Mouse (Mus musculus) forebrain, embryonic 16.5 days (tissue): ENCODE data around the gene Gfpt1. TPM values are rescaled to one million over a fixed set of nuclear protein-coding genes. Genes with fewer than 3 reads are reported as not detected.
"Not testable (repeated sequence)": the region's sequence is repeated elsewhere in the genome, so short reads cannot be mapped to it uniquely, and the experiment has no call there.

Source experiments
- ATAC-seq: fragments of 200-750 bp; cut with Nextera tagmentation; 2 replicates; pipeline ENCODE4 v1.8.0; 2017; ENCODE audit warnings: mild to moderate bottlenecking, moderate library complexity
- H3K27ac ChIP-seq: fragments of 300-500 bp; sonication (generic); 2 replicates; pipeline ENCODE4 v1.5.1; 2014; ENCODE audit warnings: low read length, control low read depth
- H3K27me3 ChIP-seq: fragments of 300-500 bp; sonication (generic); replicated peaks from 2 replicates; pipeline ENCODE4 v1.6.1; 2014; ENCODE audit warnings: low read length; ENCODE audit not compliant: control insufficient read depth, insufficient read depth
- H3K36me3 ChIP-seq: fragments of 300-500 bp; sonication (generic); 2 replicates; pipeline ENCODE4 v1.6.1; 2014; ENCODE audit not compliant: control insufficient read depth, insufficient read depth
- H3K4me1 ChIP-seq: fragments of 300-500 bp; sonication (generic); replicated peaks from 2 replicates; pipeline ENCODE4 v1.6.1; 2014; ENCODE audit warnings: low read length; ENCODE audit not compliant: control insufficient read depth, insufficient read depth
- H3K4me2 ChIP-seq: fragments of 300-500 bp; sonication (generic); 2 replicates; pipeline ENCODE4 v1.6.1; 2014; ENCODE audit warnings: mild to moderate bottlenecking, low read length, control low read depth
- H3K4me3 ChIP-seq: fragments of 300-500 bp; sonication (generic); replicated peaks from 2 replicates; pipeline ENCODE4 v1.5.1; 2014; ENCODE audit warnings: mild to moderate bottlenecking, low read length, control low read depth
- H3K9ac ChIP-seq: fragments of 300-500 bp; sonication (generic); replicated peaks from 2 replicates; pipeline ENCODE4 v1.6.1; 2014; ENCODE audit warnings: low read depth, low read length, control low read depth
- H3K9me3 ChIP-seq: fragments of 300-500 bp; sonication (generic); 2 replicates; pipeline ENCODE4 v1.6.1; 2016; ENCODE audit warnings: low read length; ENCODE audit not compliant: control insufficient read depth
- WGBS: fragments of 180-500 bp; shearing (Covaris S2); extraction: QIAGEN DNeasy Blood & Tissue Kit; methylation state at CpG from one replicate; pipeline ENCODE4 v1.1.7; 2014; 5-methylcytosine and 5-hydroxymethylcytosine counted together
- polyA plus RNA-seq: library from polyadenylated mRNA; unstranded; fragments of >200 nt; fragmentation: Nextera tagmentation; extraction: Ambion mirVana; gene quantifications from 2 replicates; pipeline ENCODE4 v1.2.1, GENCODE M21; 2015

Gene Gfpt1
- polyA plus RNA-seq, 1 experiment from 2014 or later: 25.1 TPM

GRCm38 (mm10) chr6:87037826-87038620, 4.6 kb upstream of the Gfpt1 start:
- H3K27me3 ChIP-seq: no peaks in the 10 kb centered on the region
- WGBS: 82% methylated on average over 10 of the region's 10 CpGs
- no peak overlapping the region for H3K4me3 ChIP-seq
- H3K4me2 ChIP-seq: no peak overlapping the region
- no peaks in the 10 kb centered on the region; the same call in 1 of the 2 replicates for H3K9me3 ChIP-seq
- no peaks in the 10 kb centered on the region for H3K36me3 ChIP-seq
- H3K9ac ChIP-seq: no peak overlapping the region
- no peak for ATAC-seq
- no peak overlapping the region for H3K27ac ChIP-seq
- H3K4me1 ChIP-seq: no peaks in the 10 kb centered on the region

GRCm38 (mm10) chr6:87039161-87039560, 3.5 kb upstream of the Gfpt1 start:
- WGBS: 88% methylated on average over 8 of the region's 8 CpGs
- ATAC-seq: no peak

GRCm38 (mm10) chr6:87040971-87041370, 1.7 kb upstream of the Gfpt1 start:
- H3K27ac ChIP-seq: no peak overlapping the region
- H3K4me2 ChIP-seq: no peak overlapping the region
- WGBS: 73% methylated on average over 4 of the region's 4 CpGs

More at GRCm38 (mm10) chr6:87039161-87039560, 3.5 kb upstream of the Gfpt1 start:
- no peak overlapping the region for H3K9ac ChIP-seq
- H3K4me3 ChIP-seq: no peak overlapping the region
- H3K4me1 ChIP-seq: peaks cover 7% of the 10 kb centered on the region
- H3K27ac ChIP-seq: no peak overlapping the region
- no peak overlapping the region for H3K4me2 ChIP-seq
- no peaks in the 10 kb centered on the region; the same call in 1 of the 2 replicates for H3K9me3 ChIP-seq
- H3K27me3 ChIP-seq: no peaks in the 10 kb centered on the region
- no peaks in the 10 kb centered on the region for H3K36me3 ChIP-seq

GRCm38 (mm10) chr6:87041431-87041830, 1.2 kb upstream of the Gfpt1 start:
- no peaks in the 10 kb centered on the region for H3K36me3 ChIP-seq
- no peaks in the 10 kb centered on the region; the same call in 1 of the 2 replicates for H3K9me3 ChIP-seq
- WGBS: 88% methylated on average over 7 of the region's 7 CpGs
- no peaks in the 10 kb centered on the region for H3K27me3 ChIP-seq
- no peak overlapping the region; the same call in 1 of the 2 replicates for H3K4me2 ChIP-seq
- no peak overlapping the region for H3K4me3 ChIP-seq
- no peak for ATAC-seq
- H3K27ac ChIP-seq: no peak overlapping the region
- H3K9ac ChIP-seq: no peak overlapping the region
- H3K4me1 ChIP-seq: peaks cover 10% of the 10 kb centered on the region

More at GRCm38 (mm10) chr6:87040971-87041370, 1.7 kb upstream of the Gfpt1 start:
- H3K36me3 ChIP-seq: no peaks in the 10 kb centered on the region
- H3K9me3 ChIP-seq: no peaks in the 10 kb centered on the region; the same call in 1 of the 2 replicates
- H3K9ac ChIP-seq: no peak overlapping the region
- H3K4me1 ChIP-seq: peaks cover 10% of the 10 kb centered on the region
- no peak overlapping the region for H3K4me3 ChIP-seq
- no peak for ATAC-seq
- H3K27me3 ChIP-seq: no peaks in the 10 kb centered on the region

- Histone ChIP-seq H3K27me3 (no peaks in the 10 kb centered on the region), H3K4me2 (peak overlapping the region; percentile 57), H3K4me3 (peak overlapping the region; percentile 80), H3K27ac (peak overlapping the region; percentile 93), H3K36me3 (no peaks in the 10 kb centered on the region), H3K9ac (peak overlapping the region; percentile 90), H3K9me3 (no peaks in the 10 kb centered on the region; the same call in 1 of the 2 replicates), H3K4me1 (peaks cover 10% of the 10 kb centered on the region)
- whole genome bisulfite sequencing: under 1% methylated on average over 11 of the region's 11 CpGs
- peak; percentile 3; the same call in 1 of the 2 replicates for ATAC-seq
These were observed 676 bp upstream of the Gfpt1 start for GRCm38 (mm10) chr6:87042004-87042336.

GRCm38 (mm10) chr6:87043131-87043516, 478 bp downstream of the Gfpt1 start:
- WGBS: 1% methylated on average over 9 of the region's 9 CpGs
- Histone ChIP-seq H3K4me3 (peak overlapping the region; percentile 80), H3K27ac (peak overlapping the region; percentile 74), H3K27me3 (no peaks in the 10 kb centered on the region), H3K4me1 (peaks cover 10% of the 10 kb centered on the region), H3K36me3 (peaks cover under 1% of the 10 kb centered on the region; the same call in 1 of the 2 replicates), H3K4me2 (peak overlapping the region; percentile 53), H3K9me3 (no peaks in the 10 kb centered on the region), H3K9ac (peak overlapping the region; percentile 90)
- ATAC-seq: peak; percentile 21

- Histone ChIP-seq H3K4me2 (no peak overlapping the region), H3K27me3 (no peaks in the 10 kb centered on the region), H3K36me3 (peaks cover 2% of the 10 kb centered on the region; the same call in 1 of the 2 replicates), H3K9me3 (no peaks in the 10 kb centered on the region), H3K9ac (no peak overlapping the region), H3K27ac (no peak overlapping the region), H3K4me3 (no peak overlapping the region), H3K4me1 (peaks cover 10% of the 10 kb centered on the region)
- no peak for ATAC-seq
- WGBS: 87% methylated on average over 2 of the region's 2 CpGs
These were observed 2.2 kb downstream of the Gfpt1 start for GRCm38 (mm10) chr6:87044895-87045294.

- Histone ChIP-seq H3K27me3 (no peaks in the 10 kb centered on the region), H3K27ac (no peak overlapping the region), H3K4me3 (no peak overlapping the region), H3K9me3 (no peaks in the 10 kb centered on the region), H3K36me3 (peaks cover 2% of the 10 kb centered on the region; the same call in 1 of the 2 replicates), H3K4me2 (no peak overlapping the region), H3K4me1 (peaks cover 10% of the 10 kb centered on the region), H3K9ac (no peak overlapping the region)
- 76% methylated on average over 3 of the region's 3 CpGs for WGBS
- ATAC-seq: no peak
These were observed 2.9 kb downstream of the Gfpt1 start for GRCm38 (mm10) chr6:87045507-87045906.

- not testable (repeated sequence) for H3K36me3 ChIP-seq, H3K4me3 ChIP-seq, H3K9ac ChIP-seq, ATAC-seq, H3K27me3 ChIP-seq, H3K27ac ChIP-seq, H3K4me2 ChIP-seq, H3K4me1 ChIP-seq, H3K9me3 ChIP-seq
- WGBS: 97% methylated on average over 7 of the region's 7 CpGs
These were observed 6.1 kb downstream of the Gfpt1 start for GRCm38 (mm10) chr6:87048712-87049111.
